Mouse (Mus musculus) midbrain, postnatal 0 days (tissue): ENCODE results near the gene Glra4. TPM values are rescaled to one million over a fixed set of nuclear protein-coding genes. Genes with fewer than 3 reads are reported as not detected.

Experiments used
- ATAC-seq: fragments of 200-750 bp; cut with Nextera tagmentation; 2 replicates; pipeline ENCODE4 v1.8.0; 2017; ENCODE audit warnings: moderate number of reproducible peaks, mild to moderate bottlenecking, moderate TSS enrichment, moderate library complexity; ENCODE audit not compliant: low FRiP score
- DNase-seq: peaks from one replicate; pipeline ENCODE4 v3.0.0-alpha.2; 2015; ENCODE audit warnings: low spot score
- H3K27ac ChIP-seq: fragments of 300-500 bp; sonication (generic); 2 replicates; pipeline ENCODE4 v1.5.1; 2014; ENCODE audit warnings: low read depth, mild to moderate bottlenecking, low read length, mixed read lengths
- H3K27me3 ChIP-seq: fragments of 300-500 bp; sonication (generic); 2 replicates; pipeline ENCODE4 v1.6.1; 2014; ENCODE audit warnings: low read length, control low read depth, mixed read lengths; ENCODE audit not compliant: insufficient read depth
- H3K36me3 ChIP-seq: fragments of 300-500 bp; sonication (generic); 2 replicates; pipeline ENCODE4 v1.6.1; 2014; ENCODE audit warnings: low read length, control low read depth, mixed read lengths; ENCODE audit not compliant: insufficient read depth
- H3K4me1 ChIP-seq: fragments of 300-500 bp; sonication (generic); 2 replicates; pipeline ENCODE4 v1.6.1; 2014; ENCODE audit warnings: mild to moderate bottlenecking, control low read depth, antibody characterized with exemption, low read length, mixed read lengths; ENCODE audit not compliant: insufficient read depth
- H3K4me2 ChIP-seq: fragments of 300-500 bp; sonication (generic); 2 replicates; pipeline ENCODE4 v1.6.1; 2014; ENCODE audit warnings: low read depth, mild to moderate bottlenecking, low read length, mixed read lengths; ENCODE audit not compliant: poor library complexity, severe bottlenecking
- H3K4me3 ChIP-seq: fragments of 300-500 bp; sonication (generic); 2 replicates; pipeline ENCODE4 v1.5.1; 2014; ENCODE audit warnings: low read depth, mild to moderate bottlenecking, low read length, moderate library complexity
- H3K9ac ChIP-seq: fragments of 300-500 bp; sonication (generic); replicated peaks from 2 replicates; pipeline ENCODE4 v1.6.1; 2014; ENCODE audit warnings: mild to moderate bottlenecking, low read length, moderate library complexity, mixed read lengths; ENCODE audit not compliant: poor library complexity, severe bottlenecking
- H3K9me3 ChIP-seq: fragments of 300-500 bp; sonication (generic); 2 replicates; pipeline ENCODE4 v1.6.1; 2016; ENCODE audit warnings: low read length, control low read depth
- CTCF ChIP-seq: IDR thresholded peaks from 2 replicates; pipeline ENCODE4 v1.5.1; 2016; ENCODE audit warnings: antibody characterized with exemption, mild to moderate bottlenecking
- WGBS: fragments of 180-500 bp; shearing (Covaris S2); extraction: QIAGEN DNeasy Blood & Tissue Kit; methylation state at CpG from one replicate; pipeline ENCODE4 v1.1.7; 2014; 5-methylcytosine and 5-hydroxymethylcytosine counted together
- polyA plus RNA-seq: library from polyadenylated mRNA; unstranded; fragments of >200 nt; fragmentation: Nextera tagmentation; extraction: Ambion mirVana; gene quantifications from 2 replicates; pipeline ENCODE4 v1.2.1, GENCODE M21; 2015
- total RNA-seq: library from RNA; depleted of rRNA; stranded (reverse); fragments of >200 nt; gene quantifications from 2 replicates; pipeline ENCODE4 v1.2.3, GENCODE M21; 2014

The Glra4 gene
- total and polyA plus RNA-seq, 2 experiments from 2014 or later = 0.33 TPM; not detected in 1

- H3K9me3 ChIP-seq = no peaks in the 10 kb centered on the region
- no peaks in the 10 kb centered on the region for H3K4me1 ChIP-seq
- H3K36me3 ChIP-seq = no peaks in the 10 kb centered on the region
- H3K4me3 ChIP-seq = no peak overlapping the region
- WGBS = 73% methylated on average over 3 of the region's 3 CpGs
- TF ChIP-seq CTCF = no peak
- ATAC-seq (no peak), DNase-seq (peak; percentile 5)
- H3K27ac ChIP-seq = no peak overlapping the region
- H3K9ac ChIP-seq = no peak overlapping the region
- H3K27me3 ChIP-seq = no peaks in the 10 kb centered on the region
- no peak overlapping the region for H3K4me2 ChIP-seq
These were observed 24.5 kb downstream of the Glra4 start for GRCm38 (mm10) chrX:136755464-136755863.

- DNase-seq (no peak), ATAC-seq (no peak)
- Histone ChIP-seq H3K27me3 (no peaks in the 10 kb centered on the region), H3K9me3 (no peaks in the 10 kb centered on the region), H3K36me3 (no peaks in the 10 kb centered on the region), H3K27ac (no peak overlapping the region), H3K4me2 (no peak overlapping the region), H3K9ac (no peak overlapping the region), H3K4me1 (no peaks in the 10 kb centered on the region), H3K4me3 (no peak overlapping the region)
- TF ChIP-seq CTCF = no peak
- WGBS = 79% methylated on average over 4 of the region's 4 CpGs
These were observed 30.6 kb downstream of the Glra4 start for GRCm38 (mm10) chrX:136749329-136749728.

GRCm38 (mm10) chrX:136744663-136745062 is 35.3 kb downstream of the Glra4 start:
- H3K4me2 ChIP-seq = no peak overlapping the region
- no peak overlapping the region for H3K4me3 ChIP-seq
- H3K9ac ChIP-seq = no peak overlapping the region
- H3K36me3 ChIP-seq = no peaks in the 10 kb centered on the region
- H3K4me1 ChIP-seq = no peaks in the 10 kb centered on the region
- H3K27me3 ChIP-seq = no peaks in the 10 kb centered on the region
- no peak for ATAC-seq
- H3K27ac ChIP-seq = no peak overlapping the region
- peak; percentile 56 for TF ChIP-seq CTCF
- WGBS = 79% methylated on average over 8 of the region's 8 CpGs
- no peaks in the 10 kb centered on the region for H3K9me3 ChIP-seq
- peak; percentile 35 for DNase-seq

GRCm38 (mm10) chrX:136743459-136743858 is 36.5 kb downstream of the Glra4 start, which contains the start of gene Morf4l2:
Gene Morf4l2, minus strand, starts transcription at chrX:136743690.
- no peak for TF ChIP-seq CTCF
- Histone ChIP-seq H3K4me1 (no peaks in the 10 kb centered on the region), H3K4me2 (peak within 1 kb of the TSS; percentile 44), H3K9me3 (no peaks in the 10 kb centered on the region), H3K36me3 (no peaks in the 10 kb centered on the region), H3K27me3 (no peaks in the 10 kb centered on the region), H3K27ac (peak within 1 kb of the TSS; percentile 83), H3K4me3 (peak within 1 kb of the TSS; percentile 39), H3K9ac (peak within 1 kb of the TSS; percentile 44; the same call in 1 of the 2 replicates)
- ATAC-seq (no peak), DNase-seq (no peak)
- 90% methylated on average over 12 of the region's 12 CpGs for WGBS

GRCm38 (mm10) chrX:136742661-136743103 is 37.3 kb downstream of the Glra4 start:
- DNase-seq (peak; percentile 87), ATAC-seq (no peak)
- peak; percentile 76 for TF ChIP-seq CTCF
- 31% methylated on average over 5 of the region's 5 CpGs for WGBS
- no peaks in the 10 kb centered on the region for H3K9me3 ChIP-seq
- no peaks in the 10 kb centered on the region for H3K27me3 ChIP-seq
- peak overlapping the region; percentile 44; the same call in 1 of the 2 replicates for H3K9ac ChIP-seq
- peak overlapping the region; percentile 83 for H3K27ac ChIP-seq
- H3K4me3 ChIP-seq = peak overlapping the region; percentile 39
- no peaks in the 10 kb centered on the region for H3K36me3 ChIP-seq
- peak overlapping the region; percentile 44 for H3K4me2 ChIP-seq
- no peaks in the 10 kb centered on the region for H3K4me1 ChIP-seq

GRCm38 (mm10) chrX:136742241-136742640 is 37.7 kb downstream of the Glra4 start:
- no peaks in the 10 kb centered on the region for H3K9me3 ChIP-seq
- H3K4me3 ChIP-seq = peak overlapping the region; percentile 39
- no peaks in the 10 kb centered on the region for H3K27me3 ChIP-seq
- no peak for TF ChIP-seq CTCF
- peak overlapping the region; percentile 44 for H3K9ac ChIP-seq
- ATAC-seq = no peak
- no peaks in the 10 kb centered on the region for H3K36me3 ChIP-seq
- 25% methylated on average over 10 of the region's 10 CpGs for WGBS
- peak; percentile 3 for DNase-seq
- H3K4me1 ChIP-seq = no peaks in the 10 kb centered on the region
- peak overlapping the region; percentile 44 for H3K4me2 ChIP-seq
- H3K27ac ChIP-seq = peak overlapping the region; percentile 83
